Mouse (Mus musculus) T-helper 17 cell (primary cell): ENCODE data around the gene Dlgap1.

Experiments
- in situ Hi-C, 2 experiments: fragments of 300-600 bp; cut with MboI, MseI; formaldehyde crosslinking; loops; 1 replicate in 1 of 2; 2 replicates in 1 of 2; pipeline ENCODE4 v1.15.1; 2025; ENCODE audit warnings: high pct_unique_total_duplicates in 2 of 2

The Dlgap1 gene

DNA sequence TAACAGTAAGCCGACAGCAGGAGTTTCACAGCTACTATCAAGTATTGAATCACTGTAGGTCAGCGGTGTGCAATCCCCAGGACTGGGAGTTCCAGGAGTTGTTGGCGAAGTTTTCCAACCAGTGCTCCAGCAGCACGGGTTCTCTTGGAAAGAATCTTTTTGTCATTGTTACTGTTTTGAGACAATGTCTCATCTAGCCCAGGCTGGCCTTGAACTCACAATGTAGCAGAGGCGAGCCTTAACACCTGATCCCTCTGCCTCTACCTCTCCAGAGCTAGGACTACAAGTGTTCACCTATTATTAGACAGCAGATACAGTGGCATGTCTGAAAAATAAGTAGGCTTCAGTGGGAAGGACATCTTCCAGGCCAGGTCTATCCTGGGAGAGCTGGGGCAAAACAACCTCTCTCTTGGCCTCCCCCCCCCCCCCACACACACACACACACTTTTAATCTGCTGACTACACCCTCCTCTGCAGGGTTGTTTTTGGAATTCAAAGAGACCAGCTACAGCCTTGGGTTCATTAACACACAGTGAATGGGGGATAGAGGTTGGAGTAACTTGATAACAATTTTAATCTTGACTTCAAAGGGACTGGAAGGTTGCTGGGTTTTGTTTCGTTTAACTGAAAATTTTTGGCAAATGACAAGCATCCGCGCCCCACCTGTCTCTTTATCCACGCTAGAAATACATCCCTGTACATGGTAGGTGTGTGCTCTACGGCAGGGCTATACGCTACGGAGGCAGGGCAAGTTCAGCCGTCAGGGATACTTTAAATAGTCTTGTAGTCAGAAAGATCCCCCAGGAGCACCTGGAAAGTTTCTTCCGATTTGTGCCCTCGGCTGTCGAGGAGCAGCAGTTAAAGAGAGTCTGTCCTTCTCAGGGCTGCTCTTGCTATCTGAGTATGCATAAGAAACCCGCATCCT, 781.6 kb downstream of the Dlgap1 start:
- in situ Hi-C loops, result no loop called here

- in situ Hi-C loops, result no loop called here
These were observed 782.3 kb downstream of the Dlgap1 start for GRCm38 (mm10) chr17:70751161-70751651.

DNA sequence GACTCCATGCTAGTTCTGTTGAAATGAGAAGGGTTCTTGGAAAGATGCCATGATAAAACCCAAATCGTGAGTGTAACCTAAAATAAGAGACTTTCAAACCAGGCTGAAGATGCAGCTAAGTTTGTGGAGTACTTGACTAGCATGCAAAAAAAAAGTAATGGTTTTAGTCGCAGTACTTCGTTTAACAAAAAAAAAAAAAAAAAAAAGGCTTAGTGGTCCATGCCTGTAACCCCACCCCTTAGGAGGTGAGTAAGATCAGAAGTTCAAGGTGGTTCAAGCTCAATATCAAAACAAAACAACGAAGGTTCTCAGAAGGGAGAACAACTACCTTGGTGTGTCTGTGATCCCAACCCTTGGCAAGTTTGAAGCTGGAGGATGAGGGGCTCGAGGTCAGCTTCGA, 782.8 kb downstream of the Dlgap1 start:
- in situ Hi-C loops, result no loop called here

GRCm38 (mm10) chr17:70753444-70754032, 784.7 kb downstream of the Dlgap1 start:
- in situ Hi-C loops, result no loop called here

- in situ Hi-C loops, result no loop called here
These were observed 785.2 kb downstream of the Dlgap1 start for GRCm38 (mm10) chr17:70754041-70754440.

GRCm38 (mm10) chr17:70754638-70755037, 785.8 kb downstream of the Dlgap1 start:
- in situ Hi-C loops, result no loop called here

DNA sequence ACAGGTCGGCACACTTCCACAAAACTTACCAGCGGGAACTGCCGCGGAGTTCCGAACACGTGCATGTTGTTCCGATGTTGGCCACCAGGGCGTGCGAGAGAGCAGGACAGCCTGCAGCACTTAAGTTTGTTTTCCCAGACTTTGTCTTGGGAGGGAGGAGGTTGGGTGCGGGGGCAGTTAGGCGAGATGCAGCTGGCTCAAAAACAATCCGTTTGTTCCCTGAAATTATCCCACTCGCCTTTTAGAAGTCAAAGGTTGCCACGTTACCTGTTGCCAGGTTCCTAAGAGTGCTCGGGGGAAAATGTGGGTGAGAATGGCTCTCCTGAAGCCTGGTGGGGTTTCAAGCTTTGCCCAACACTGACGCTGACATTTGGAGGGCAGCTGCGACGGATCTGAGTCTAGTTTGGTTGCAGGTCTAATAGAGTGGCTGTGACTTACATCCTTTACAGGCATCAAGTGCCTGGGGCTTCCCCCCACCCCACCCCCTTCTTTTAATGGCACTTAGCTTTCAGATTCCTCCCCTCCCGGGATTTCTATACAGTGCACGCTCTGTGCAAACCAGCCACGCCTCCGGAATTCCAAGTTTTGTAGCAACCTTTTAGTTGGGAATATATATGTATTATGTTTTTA, 786.3 kb downstream of the Dlgap1 start:
- in situ Hi-C loops, result no loop called here

DNA sequence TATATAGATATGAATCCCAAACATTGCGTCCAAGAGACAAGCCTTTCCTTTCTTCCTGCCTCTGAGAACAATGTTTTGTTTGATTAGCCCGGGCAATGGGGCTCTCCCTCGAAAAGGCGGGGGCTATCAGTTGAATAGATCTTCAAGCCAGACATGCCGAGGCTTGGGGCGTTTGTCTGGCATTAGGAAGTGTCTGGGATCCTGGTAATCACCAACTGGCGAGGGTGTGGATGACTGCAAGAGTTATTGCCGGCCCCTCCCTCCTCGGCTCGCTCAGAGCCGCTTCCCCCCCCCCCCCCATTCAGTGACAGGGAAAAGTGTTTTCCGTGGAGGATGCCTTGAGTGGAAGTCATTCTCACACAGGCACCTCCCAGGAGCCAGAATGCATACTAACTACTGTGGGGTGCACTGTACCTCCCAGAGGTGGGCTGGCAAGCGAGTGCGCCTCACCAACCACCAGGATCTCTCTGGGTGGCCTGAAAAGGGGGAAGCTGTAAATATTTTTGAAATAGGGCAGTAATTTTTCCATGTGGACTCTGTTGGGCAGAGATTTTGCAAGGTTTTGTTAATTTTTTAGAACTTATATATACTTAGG, 786.9 kb downstream of the Dlgap1 start:
- in situ Hi-C loops, result no loop called here

- in situ Hi-C loops, result no loop called here
These were observed 793.1 kb downstream of the Dlgap1 start for GRCm38 (mm10) chr17:70762001-70762400.

- in situ Hi-C loops, result no loop called here
These were observed 793.8 kb downstream of the Dlgap1 start for GRCm38 (mm10) chr17:70762634-70763033.

DNA sequence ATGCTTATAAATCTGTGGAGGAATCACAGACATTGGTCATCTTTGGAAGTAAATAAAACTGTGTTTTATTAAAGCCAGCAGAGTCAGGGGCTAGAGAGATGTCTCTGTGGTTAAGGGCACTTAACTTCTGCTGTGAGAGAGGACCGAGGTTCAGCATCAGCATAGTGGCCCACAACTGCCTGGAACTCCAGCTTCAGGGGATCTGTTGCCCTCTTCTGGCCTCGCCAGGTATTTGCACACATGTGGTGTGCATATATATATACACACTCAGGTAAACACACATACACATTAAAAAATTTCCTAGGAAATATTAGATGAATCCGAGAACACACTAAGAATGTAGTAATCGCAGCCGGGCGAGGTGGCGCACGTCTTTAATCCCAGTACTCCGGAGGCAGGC, 796.5 kb downstream of the Dlgap1 start:
- in situ Hi-C loops, result no loop called here

GRCm38 (mm10) chr17:70765976-70766375, 797.1 kb downstream of the Dlgap1 start:
- in situ Hi-C loops, result no loop called here

- in situ Hi-C loops, result no loop called here
These were observed 803.4 kb downstream of the Dlgap1 start for GRCm38 (mm10) chr17:70772120-70772899.

DNA sequence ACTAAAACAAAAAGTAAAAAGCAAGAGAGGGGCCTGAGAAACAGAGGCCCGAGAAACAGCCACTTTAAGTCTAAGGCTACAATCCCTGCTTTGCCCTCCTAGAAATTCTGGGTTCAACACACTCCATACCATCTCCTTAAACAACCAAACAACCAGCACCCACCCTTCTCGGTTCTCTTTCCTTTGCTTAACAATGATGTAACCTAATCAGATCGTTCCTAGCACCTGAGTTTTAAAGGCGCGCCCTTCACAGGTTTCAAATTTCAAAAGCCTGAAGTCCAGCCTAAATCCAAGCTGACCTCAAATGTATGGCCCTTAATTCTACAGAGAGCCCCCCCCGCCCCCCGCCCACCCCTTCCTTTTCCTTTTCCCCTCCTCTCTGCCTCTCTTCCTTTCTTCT, 810.9 kb downstream of the Dlgap1 start:
- in situ Hi-C loops, result no loop called here

- in situ Hi-C loops, result no loop called here
These were observed 812.1 kb downstream of the Dlgap1 start for GRCm38 (mm10) chr17:70780726-70781689.

DNA sequence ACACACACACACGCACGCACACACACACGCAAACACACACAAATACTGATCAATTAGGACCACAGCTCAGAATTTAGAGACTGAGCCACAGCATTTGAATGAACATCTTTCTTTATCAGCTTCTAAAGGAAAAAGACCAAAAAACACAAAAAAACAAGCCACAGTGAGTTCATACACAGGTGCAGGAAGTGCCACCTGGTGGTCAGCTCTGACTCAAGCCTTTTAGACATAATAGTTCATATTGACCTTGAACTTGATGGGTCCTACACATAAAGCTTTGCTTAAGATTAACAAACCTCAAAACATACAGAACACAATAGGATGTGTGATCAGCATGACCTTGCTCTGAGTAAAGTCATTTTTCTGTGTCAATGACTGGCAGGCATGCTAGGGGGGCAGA, 814.4 kb downstream of the Dlgap1 start:
- in situ Hi-C loops, result no loop called here

GRCm38 (mm10) chr17:70787366-70787765, 818.5 kb downstream of the Dlgap1 start:
- in situ Hi-C loops, result no loop called here

- in situ Hi-C loops, result loop anchor here (10.0 kb wide), 2 partner anchors 356 to 1886 kb away; no protein-coding TSS in a partner anchor
These were observed 821.9 kb downstream of the Dlgap1 start for GRCm38 (mm10) chr17:70790801-70791200.

DNA sequence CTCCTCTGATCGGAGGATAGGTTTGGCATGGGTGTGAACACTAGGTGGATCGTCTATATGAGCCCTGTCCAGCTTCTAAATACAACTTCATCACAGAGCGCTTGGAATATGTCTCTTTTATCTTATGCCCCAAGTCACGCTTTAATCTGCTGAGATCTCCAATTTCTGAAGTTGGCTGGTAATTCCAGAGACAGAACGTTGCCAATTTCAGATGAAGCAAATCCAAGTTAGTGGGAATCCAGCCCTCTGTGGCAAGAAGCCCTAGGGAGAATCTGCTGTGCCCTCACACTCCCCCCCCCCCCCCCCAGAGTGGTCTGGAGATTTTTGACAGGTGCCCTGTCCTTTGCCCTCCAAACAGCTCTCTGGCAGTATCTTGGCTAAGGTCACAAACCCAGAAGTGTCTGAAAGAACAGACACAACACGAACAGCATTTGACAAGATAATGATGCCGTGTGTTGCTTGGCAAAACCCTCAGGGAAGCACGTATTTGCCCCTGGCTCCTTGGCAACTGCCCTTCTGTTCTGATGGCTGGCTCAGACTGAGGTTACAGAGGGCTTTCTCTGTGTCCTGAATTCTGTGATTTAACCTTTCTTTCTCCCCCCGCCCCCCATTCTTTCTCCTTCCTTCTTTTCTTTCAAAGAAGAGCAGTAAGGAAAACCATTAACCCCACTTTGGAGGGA, 822.9 kb downstream of the Dlgap1 start:
- in situ Hi-C loops, result loop anchor here (10.0 kb wide), 2 partner anchors 357 to 1887 kb away; no protein-coding TSS in a partner anchor
